Mouse (Mus musculus) heart, embryonic 10.5 days (tissue): ENCODE results near the gene Rab39. TPM values are rescaled to one million over a fixed set of nuclear protein-coding genes. Genes with fewer than 3 reads are reported as not detected.
A peak's percentile ranks its signal among the peaks of the same experiment; 100 is the strongest.

Experiments
- DNase-seq: peaks from one replicate; pipeline ENCODE4 v3.0.0-alpha.2; 2017; ENCODE audit warnings: low spot score
- H3K27ac ChIP-seq: fragments of 300-500 bp; sonication (generic); 2 replicates; pipeline ENCODE4 v1.5.1; 2016; ENCODE audit warnings: mild to moderate bottlenecking
- H3K27me3 ChIP-seq: fragments of 300-500 bp; sonication (generic); 2 replicates; pipeline ENCODE4 v1.6.1; 2016; ENCODE audit warnings: mild to moderate bottlenecking; ENCODE audit not compliant: poor library complexity, insufficient read depth, severe bottlenecking
- H3K36me3 ChIP-seq: fragments of 300-500 bp; sonication (generic); 2 replicates; pipeline ENCODE4 v1.6.1; 2016; ENCODE audit warnings: mild to moderate bottlenecking, moderate library complexity
- H3K4me1 ChIP-seq: fragments of 300-500 bp; sonication (generic); 2 replicates; pipeline ENCODE4 v1.6.1; 2016; ENCODE audit warnings: mild to moderate bottlenecking
- H3K4me3 ChIP-seq: fragments of 300-500 bp; sonication (generic); 2 replicates; pipeline ENCODE4 v1.5.1; 2016; ENCODE audit warnings: mild to moderate bottlenecking, moderate library complexity
- H3K9me3 ChIP-seq: fragments of 300-500 bp; sonication (generic); 2 replicates; pipeline ENCODE4 v1.6.1; 2016; ENCODE audit warnings: mild to moderate bottlenecking, moderate library complexity
- WGBS: fragments of 180-500 bp; shearing (Covaris S2); methylation state at CpG from one replicate; pipeline ENCODE4 v1.1.7; 2016; 5-methylcytosine and 5-hydroxymethylcytosine counted together
- polyA plus RNA-seq: library from polyadenylated mRNA; unstranded; fragments of >200 nt; fragmentation: Nextera tagmentation; extraction: Ambion mirVana; gene quantifications from 2 replicates; pipeline ENCODE4 v1.2.1, GENCODE M21; 2016

Rab39 gene
- polyA plus RNA-seq, result 0.16 and 0.60 TPM in 2 replicates

DNA sequence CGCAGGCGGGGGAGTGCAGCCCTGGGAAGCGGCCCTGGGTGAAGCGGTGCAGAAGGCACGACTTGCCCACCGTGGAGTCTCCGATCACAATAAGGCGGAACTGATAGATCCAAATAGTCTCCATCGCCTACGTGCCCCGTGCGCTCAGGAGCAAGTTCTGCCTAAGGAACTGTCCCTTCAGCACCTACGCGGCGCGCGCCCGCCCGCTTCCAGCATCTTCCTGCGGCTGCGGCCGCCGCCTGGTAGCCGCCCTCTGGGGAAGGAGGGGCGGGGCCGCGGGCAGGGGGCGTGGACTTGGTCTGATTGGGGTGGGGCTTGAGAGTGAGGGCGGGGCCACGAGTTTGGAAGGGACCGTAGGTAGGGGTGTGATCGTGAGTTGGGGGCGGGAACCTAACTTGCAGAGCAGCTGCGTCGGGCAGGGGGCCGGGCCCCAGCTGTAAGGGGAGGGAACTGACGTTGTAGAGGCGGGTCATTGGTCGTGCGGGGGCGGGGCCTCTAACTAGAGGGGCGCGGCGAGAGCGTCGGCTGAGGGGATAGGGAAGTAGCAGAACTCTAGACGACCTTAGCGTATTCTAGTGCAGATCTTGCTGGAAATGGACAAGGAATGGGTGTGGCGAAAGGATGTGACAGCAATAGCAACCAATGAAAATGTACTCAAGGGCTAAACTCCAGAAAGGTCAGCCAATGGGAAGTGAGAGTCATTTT lies at the start of gene Rab39:
Gene Rab39, minus strand, starts transcription at position 241 of the 705 bp plus-strand sequence.
- DNase-seq, result peak; percentile 96
- H3K27me3 ChIP-seq, result no peaks in the 10 kb centered on the region
- peak within 1 kb of the TSS; percentile 65 for H3K4me3 ChIP-seq
- peak within 1 kb of the TSS; percentile 24; the same call in 1 of the 2 replicates for H3K27ac ChIP-seq
- under 1% methylated on average over 49 of the region's 49 CpGs for WGBS
- no peaks in the 10 kb centered on the region for H3K36me3 ChIP-seq
- no peaks in the 10 kb centered on the region for H3K9me3 ChIP-seq
- peaks cover 11% of the 10 kb centered on the region for H3K4me1 ChIP-seq

DNA sequence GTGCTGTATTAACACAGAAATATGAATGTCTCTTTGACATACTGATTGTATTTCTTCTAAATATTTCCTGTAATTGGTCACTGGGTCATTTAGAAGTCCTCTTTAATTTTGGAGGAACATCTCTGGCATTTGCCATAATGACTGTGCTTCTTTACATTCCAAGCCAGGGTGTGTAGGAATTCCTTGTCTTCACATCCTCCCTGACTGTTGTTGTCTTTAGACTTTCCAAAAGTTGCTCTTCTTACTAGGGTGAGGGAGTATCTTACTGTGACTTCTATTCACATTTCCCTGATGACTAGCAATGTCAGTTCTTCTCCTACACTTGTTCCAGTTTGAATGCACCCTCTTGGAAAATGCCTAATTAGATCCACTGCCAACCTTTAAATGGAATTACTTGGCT lies 48.8 kb upstream of the Rab39 start:
- Histone ChIP-seq H3K27ac (no peak overlapping the region), H3K4me1 (no peaks in the 10 kb centered on the region), H3K36me3 (no peaks in the 10 kb centered on the region), H3K4me3 (no peak overlapping the region), H3K27me3 (peaks cover 12% of the 10 kb centered on the region), H3K9me3 (no peaks in the 10 kb centered on the region)
- no peak for DNase-seq

DNA sequence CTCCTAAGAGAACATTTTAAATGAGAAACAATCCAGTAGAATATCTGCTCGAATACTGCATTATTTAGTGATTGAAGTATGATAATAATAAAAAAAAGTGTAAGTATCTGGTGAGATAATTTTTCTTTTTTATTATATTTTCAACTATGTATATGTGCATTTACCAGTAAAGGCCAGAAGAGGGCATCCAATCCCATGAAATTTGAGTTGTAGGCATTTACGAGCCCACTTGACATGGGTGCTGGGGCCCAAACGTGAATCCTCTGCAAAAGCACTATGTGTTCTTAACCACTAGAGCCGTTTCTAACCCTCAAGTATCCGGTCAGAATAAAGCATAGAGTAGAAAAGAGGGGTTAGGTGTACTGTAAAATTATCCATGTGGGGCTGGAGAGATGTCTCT lies 44.9 kb upstream of the Rab39 start:
- Histone ChIP-seq H3K36me3 (no peaks in the 10 kb centered on the region), H3K4me1 (no peaks in the 10 kb centered on the region), H3K4me3 (no peak overlapping the region), H3K9me3 (no peaks in the 10 kb centered on the region), H3K27me3 (no peaks in the 10 kb centered on the region), H3K27ac (no peak overlapping the region)
- DNase-seq, result no peak
- WGBS, result 44% methylated on average over 5 of the region's 5 CpGs

DNA sequence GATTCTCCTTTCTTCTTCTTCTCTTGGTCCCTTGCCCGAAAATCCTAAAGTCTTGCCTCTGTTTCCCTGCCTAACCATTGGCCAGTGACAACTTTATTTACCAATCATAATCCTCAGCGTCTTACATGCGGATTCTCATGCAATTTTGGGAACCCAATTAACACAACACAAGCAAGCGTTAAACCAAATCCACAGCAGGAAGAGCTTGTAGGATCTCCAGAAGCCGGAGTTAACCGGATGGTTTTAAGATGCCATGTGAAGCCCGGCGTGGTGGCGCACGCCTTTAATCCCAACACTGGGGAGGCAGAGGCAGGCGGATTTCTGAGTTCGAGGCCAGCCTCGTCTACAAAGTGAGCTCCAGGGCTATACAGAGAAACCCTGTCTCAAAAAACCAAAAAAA lies 44.4 kb upstream of the Rab39 start:
- Histone ChIP-seq H3K27me3 (no peaks in the 10 kb centered on the region), H3K9me3 (no peaks in the 10 kb centered on the region), H3K27ac (no peak overlapping the region), H3K4me1 (no peaks in the 10 kb centered on the region), H3K4me3 (no peak overlapping the region), H3K36me3 (no peaks in the 10 kb centered on the region)
- 79% methylated on average over 13 of the region's 13 CpGs for WGBS
- DNase-seq, result no peak

DNA sequence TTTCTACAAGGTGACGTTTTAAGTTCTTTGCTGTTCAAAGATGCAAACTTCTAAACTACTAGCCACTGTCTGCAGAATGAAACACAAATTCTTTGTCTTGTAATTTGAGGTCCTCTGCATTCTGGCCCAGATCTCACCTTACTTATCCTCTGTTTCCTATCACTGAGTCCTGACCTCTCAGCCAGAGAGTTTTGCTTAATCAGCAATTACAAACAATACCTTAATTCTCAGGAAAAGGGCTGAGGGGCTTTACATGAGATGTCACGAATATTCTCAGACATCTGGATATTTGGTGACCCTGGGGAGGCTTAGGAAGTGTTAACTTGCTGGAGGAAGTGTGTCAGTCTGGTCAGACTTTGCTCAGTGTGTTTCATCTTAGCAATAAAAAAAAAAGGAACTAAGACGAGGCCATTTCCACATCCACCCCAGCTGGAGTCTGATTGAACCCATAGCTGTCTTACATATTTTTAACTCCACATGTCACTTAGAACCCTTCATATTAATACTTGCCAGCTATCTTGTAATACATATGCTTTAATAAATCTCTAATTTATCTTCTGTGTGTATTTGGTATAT lies 34.9 kb upstream of the Rab39 start:
- Histone ChIP-seq H3K27me3 (no peaks in the 10 kb centered on the region), H3K36me3 (no peaks in the 10 kb centered on the region), H3K9me3 (no peaks in the 10 kb centered on the region), H3K27ac (no peak overlapping the region), H3K4me1 (no peaks in the 10 kb centered on the region), H3K4me3 (no peak overlapping the region)
- WGBS, result 55% methylated on average over 3 of the region's 3 CpGs
- DNase-seq, result no peak

DNA sequence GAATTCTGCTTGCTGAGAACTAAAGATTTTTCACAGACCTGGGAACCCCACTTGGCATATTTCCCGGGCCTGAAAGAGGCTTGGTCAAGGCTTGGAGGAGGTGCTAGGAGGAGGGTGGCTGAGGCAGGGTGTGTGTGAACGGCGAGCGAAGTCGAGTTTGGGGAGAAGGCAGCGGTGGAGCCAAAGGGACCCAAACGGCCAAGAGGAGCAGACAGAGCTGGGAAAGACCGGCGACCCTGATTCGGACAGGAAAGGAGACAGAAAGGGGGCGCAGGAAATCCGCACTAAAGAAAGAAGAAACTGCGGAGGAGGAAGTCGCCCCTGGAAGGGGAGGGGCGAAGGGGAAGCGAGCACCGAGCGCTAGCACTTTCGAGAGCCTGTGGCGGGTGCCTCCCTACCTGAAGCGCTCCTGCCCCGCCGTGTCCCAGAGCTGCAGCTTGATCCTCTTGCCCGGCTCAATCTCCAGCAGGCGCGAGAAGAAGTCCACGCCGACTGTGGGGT lies 491 bp downstream of the Rab39 start:
- no peaks in the 10 kb centered on the region for H3K27me3 ChIP-seq
- DNase-seq, result no peak
- peak overlapping the region; percentile 24; the same call in 1 of the 2 replicates for H3K27ac ChIP-seq
- 1% methylated on average over 28 of the region's 28 CpGs for WGBS
- H3K4me3 ChIP-seq, result peak overlapping the region; percentile 65
- peaks cover 11% of the 10 kb centered on the region for H3K4me1 ChIP-seq
- H3K36me3 ChIP-seq, result no peaks in the 10 kb centered on the region
- H3K9me3 ChIP-seq, result no peaks in the 10 kb centered on the region

DNA sequence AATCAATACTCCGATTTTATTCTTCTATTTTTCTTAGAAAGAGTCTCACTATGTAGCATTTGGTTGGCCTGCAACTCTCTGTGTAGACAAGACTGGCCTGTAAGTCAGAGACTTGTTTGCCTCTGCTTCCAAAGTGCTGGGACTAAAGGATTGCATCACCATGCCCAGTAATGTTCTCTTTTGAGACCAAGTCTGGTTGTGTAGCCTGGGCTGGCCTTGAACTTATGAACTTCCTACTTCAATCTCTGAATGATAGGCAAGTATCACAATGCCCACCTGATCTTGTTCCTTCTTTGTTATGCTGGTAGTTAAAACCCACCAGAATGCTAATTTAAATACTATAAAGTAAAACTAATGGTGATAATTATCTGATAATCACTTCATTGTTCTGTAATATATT lies 3.0 kb downstream of the Rab39 start:
- no peak overlapping the region for H3K27ac ChIP-seq
- H3K4me1 ChIP-seq, result peaks cover 11% of the 10 kb centered on the region
- WGBS, result 86% methylated on average over 1 of the region's 1 CpGs
- H3K27me3 ChIP-seq, result no peaks in the 10 kb centered on the region
- DNase-seq, result no peak
- no peaks in the 10 kb centered on the region for H3K9me3 ChIP-seq
- no peaks in the 10 kb centered on the region for H3K36me3 ChIP-seq
- no peak overlapping the region for H3K4me3 ChIP-seq

DNA sequence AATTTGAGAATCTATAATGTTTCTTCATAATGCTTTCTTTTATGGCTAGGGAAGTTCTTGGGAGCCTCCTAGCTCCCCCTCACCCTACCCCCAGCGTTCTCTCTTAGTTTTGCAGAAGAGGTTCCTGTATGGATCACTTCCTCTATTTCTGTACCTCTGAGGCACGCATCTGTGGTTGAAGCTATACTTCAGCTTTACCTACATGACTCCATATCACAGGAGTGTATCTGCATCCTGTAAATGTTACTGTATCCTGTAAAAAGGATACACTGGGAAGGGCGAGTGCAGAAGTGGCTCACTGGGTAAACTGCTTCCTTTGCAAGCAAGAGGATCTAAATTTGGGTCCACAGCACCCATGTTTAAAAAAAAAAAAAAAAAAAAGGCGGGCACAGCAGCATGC lies 5.5 kb downstream of the Rab39 start:
- H3K36me3 ChIP-seq, result no peaks in the 10 kb centered on the region
- H3K27ac ChIP-seq, result no peak overlapping the region
- no peak for DNase-seq
- no peaks in the 10 kb centered on the region for H3K27me3 ChIP-seq
- H3K9me3 ChIP-seq, result no peaks in the 10 kb centered on the region
- no peak overlapping the region for H3K4me3 ChIP-seq
- H3K4me1 ChIP-seq, result peaks cover 3% of the 10 kb centered on the region
- 63% methylated on average over 4 of the region's 4 CpGs for WGBS

DNA sequence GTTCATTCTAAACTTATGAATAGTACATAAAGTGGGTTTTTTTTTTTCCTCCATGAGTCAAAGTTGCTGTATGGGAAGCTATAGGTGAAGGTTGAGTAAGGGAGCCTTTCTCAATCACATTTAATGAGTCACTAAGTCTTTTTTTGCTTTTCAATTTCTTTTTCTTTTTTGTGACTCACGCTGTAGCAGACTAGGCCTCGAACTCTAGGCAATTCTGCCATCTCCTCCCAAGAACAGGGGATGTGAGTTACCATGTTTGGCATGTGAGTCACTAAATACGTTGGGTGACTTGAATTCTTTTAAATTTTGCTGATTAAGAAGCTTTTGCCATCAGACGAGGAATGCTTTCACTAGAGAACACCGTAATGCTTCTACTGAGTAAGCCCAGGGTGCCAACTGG lies 10.2 kb downstream of the Rab39 start:
- H3K4me3 ChIP-seq, result no peak overlapping the region
- H3K4me1 ChIP-seq, result no peaks in the 10 kb centered on the region
- WGBS, result 76% methylated on average over 5 of the region's 5 CpGs
- H3K27ac ChIP-seq, result no peak overlapping the region
- H3K27me3 ChIP-seq, result no peaks in the 10 kb centered on the region
- no peaks in the 10 kb centered on the region for H3K36me3 ChIP-seq
- no peak for DNase-seq
- no peaks in the 10 kb centered on the region for H3K9me3 ChIP-seq

DNA sequence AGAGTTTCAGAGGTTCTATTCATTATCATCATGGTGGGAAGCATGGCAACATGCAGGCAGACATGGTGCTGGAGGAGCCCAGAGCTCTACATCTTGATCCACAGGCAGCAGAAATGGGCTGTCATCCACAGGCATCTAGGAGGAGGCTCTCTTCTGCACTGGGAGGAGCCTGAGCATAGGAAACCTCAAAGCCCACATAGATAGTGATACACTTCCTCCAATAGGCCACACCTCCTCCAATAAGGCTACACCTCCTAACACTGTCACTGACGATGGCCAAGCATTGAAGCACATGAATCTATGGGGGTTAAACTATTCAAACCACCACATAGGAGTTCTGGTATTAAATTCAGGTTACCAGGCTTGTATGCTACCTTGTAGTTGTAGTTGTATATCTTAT lies 12.3 kb downstream of the Rab39 start:
- Histone ChIP-seq H3K27me3 (no peaks in the 10 kb centered on the region), H3K27ac (no peak overlapping the region), H3K4me1 (no peaks in the 10 kb centered on the region), H3K9me3 (no peaks in the 10 kb centered on the region), H3K36me3 (no peaks in the 10 kb centered on the region), H3K4me3 (no peak overlapping the region)
- DNase-seq, result no peak
- WGBS, result 64% methylated on average over 1 of the region's 1 CpGs

DNA sequence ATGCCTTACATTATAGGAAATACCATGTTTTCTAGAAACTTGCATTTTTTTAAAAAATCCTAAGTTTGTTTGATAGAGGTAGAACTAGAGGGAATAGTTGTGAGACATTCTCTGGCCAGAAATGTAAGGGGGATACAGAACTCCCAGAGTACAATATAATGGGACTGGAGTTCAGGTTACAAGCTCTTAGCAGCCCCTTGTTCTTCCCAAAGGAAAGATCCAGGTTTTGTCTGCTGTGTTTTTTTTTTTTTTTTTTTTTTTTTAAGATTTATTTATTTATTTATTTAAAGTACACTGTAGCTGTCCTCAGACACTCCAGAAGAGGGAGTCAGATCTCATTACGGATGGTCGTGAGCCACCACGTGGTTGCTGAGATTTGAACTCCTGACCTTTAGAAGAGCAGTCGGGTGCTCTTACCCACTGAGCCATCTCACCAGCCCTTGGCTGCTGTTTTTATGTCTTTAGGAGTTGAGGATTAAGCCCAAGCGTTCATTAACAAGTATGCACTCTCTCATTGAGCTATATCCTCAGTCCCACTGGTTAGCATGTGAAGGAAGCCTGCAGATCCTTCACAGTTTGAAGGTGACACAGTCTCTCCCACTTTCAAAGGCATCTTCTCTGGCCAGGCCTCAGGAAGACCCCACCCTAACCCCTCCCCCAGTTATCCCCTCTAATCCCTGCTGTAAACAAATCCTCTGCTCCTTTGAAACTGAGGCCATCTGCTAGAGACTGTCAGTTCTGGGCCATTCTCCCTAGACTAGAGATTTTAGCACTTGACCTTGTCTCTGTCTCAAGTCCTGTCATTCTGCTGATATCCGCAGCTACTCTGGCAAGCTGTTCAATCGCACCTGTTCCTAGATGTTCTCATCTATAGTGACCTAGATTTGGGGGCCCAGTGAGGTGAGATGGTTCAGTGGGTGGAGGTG lies 14.0 kb downstream of the Rab39 start:
- H3K9me3 ChIP-seq, result no peaks in the 10 kb centered on the region
- H3K36me3 ChIP-seq, result no peaks in the 10 kb centered on the region
- DNase-seq, result no peak
- WGBS, result 39% methylated on average over 7 of the region's 7 CpGs
- no peak overlapping the region for H3K4me3 ChIP-seq
- H3K4me1 ChIP-seq, result no peaks in the 10 kb centered on the region
- H3K27me3 ChIP-seq, result no peaks in the 10 kb centered on the region
- H3K27ac ChIP-seq, result no peak overlapping the region

DNA sequence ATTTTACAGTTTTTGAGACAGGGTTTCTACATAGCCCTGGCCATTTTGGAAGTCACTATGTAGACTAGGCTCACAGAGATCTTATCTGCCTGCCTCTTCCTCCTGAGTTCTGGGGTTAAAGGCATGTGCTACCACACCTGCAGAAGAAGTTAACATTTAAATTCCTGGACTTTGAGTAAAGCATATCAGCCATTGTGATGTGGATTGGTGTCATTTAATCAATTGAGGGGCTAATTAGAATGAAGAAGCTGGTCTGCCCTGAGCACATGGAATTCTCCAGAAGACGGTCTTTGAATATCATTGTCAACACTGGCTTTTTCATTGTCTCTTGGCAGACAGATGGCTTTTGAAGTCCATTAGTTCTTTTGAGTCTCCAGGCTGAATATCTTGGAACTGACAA lies 25.2 kb downstream of the Rab39 start:
- H3K27ac ChIP-seq, result no peak overlapping the region
- no peaks in the 10 kb centered on the region for H3K27me3 ChIP-seq
- DNase-seq, result no peak
- no peak overlapping the region for H3K4me3 ChIP-seq
- H3K9me3 ChIP-seq, result no peaks in the 10 kb centered on the region
- H3K36me3 ChIP-seq, result no peaks in the 10 kb centered on the region
- no peaks in the 10 kb centered on the region for H3K4me1 ChIP-seq
- 89% methylated on average over 1 of the region's 1 CpGs for WGBS

DNA sequence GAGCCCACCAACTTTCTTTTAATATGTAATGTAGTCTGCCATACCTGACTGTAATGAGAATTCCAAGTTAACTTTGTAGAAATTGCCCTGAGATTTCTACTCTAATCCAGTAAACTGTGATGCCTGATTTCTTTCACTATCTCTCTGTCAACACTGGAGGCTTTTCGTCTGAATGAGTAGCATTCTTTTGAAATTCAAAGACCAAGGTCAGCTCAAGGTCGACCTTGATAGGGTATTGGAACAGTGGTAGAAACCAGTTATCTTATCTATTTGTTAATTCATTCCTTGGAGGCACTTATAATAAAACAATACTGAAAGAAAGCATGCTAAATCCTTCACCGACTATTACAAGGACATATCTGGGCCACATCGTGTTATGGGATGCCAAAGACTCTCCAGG lies 29.1 kb downstream of the Rab39 start:
- Histone ChIP-seq H3K4me1 (no peaks in the 10 kb centered on the region), H3K27me3 (no peaks in the 10 kb centered on the region), H3K27ac (no peak overlapping the region), H3K9me3 (no peaks in the 10 kb centered on the region), H3K4me3 (no peak overlapping the region), H3K36me3 (no peaks in the 10 kb centered on the region)
- WGBS, result 55% methylated on average over 4 of the region's 4 CpGs
- no peak for DNase-seq
